Mouse (Mus musculus) adrenal gland, postnatal 36 days (tissue): Measurements from ENCODE around the gene Prpf4. TPM values are rescaled to one million over a fixed set of nuclear protein-coding genes. Genes with fewer than 3 reads are reported as not detected.

Experiments
- DNase-seq, 2 experiments: peaks; one replicate each; pipeline ENCODE4 v3.0.0; 2021; ENCODE audit warnings: mixed read lengths in 1 of 2
- long read RNA-seq, 2 experiments: library from polyadenylated mRNA; stranded (forward); transcript quantifications; one replicate each; pipeline ENCODE4 v2.0.0; 2021; ENCODE audit warnings: borderline sequencing depth in 2 of 2
- total RNA-seq, 2 experiments: library from RNA; stranded (reverse); gene quantifications; 2 replicates each; pipeline ENCODE4 v1.2.3; 2021

Prpf4 gene
- total RNA-seq = 10 to 100 TPM; 25.3 to 27.4 TPM
- long read RNA-seq, experiment 1, full-length matches to known transcripts = 27 of 42 reads
- long read RNA-seq, experiment 1, partial matches to known transcripts = 10 of 42 reads
- long read RNA-seq, experiment 1, other reads (novel, unspliced or antisense) = 5 of 42 reads
- long read RNA-seq, experiment 2, full-length matches to known transcripts = 7 of 10 reads
- long read RNA-seq, experiment 2, partial matches to known transcripts = 1 of 10 reads
- long read RNA-seq, experiment 2, other reads (novel, unspliced or antisense) = 2 of 10 reads

DNA sequence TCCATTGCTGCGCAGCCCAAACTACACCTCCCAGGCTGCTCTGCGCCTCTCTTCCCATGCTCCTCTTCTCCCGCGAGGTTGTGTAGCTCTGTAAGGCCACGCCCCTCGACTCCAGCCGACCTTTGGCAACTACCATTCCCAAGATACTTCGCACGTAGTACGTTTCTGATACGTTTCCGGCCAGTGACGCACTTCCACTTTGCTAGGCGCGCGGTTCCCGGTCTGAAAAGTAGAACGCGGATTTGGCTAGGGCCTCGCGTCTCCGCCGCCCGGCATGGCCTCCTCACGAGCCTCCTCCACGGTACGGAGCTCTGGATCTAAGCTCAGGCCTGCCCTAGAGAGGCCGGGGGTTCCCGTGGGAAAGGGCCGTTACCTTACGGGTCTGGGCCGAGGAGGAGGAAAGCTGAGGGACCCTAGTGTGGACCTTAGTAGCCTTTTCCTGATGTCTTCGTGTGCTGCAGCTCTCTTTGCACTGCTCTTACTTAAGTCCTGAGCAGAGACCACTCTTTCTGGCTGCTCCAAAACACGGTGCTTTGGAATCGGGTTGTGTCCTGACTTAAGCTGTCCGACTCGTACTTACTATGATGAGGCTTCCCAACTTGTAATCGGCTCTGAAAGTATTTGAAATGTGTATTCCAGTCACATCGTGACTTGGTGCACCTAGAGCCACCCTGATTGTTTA lies at the start of gene Prpf4, which contains the start of gene Cdc26:
TSS of gene Prpf4 (plus strand) at position 197 of the 682 bp plus-strand sequence.
TSS of gene Cdc26 (minus strand) at position 42 of the 682 bp plus-strand sequence.
- peak; percentile 96 to 97 for DNase-seq

DNA sequence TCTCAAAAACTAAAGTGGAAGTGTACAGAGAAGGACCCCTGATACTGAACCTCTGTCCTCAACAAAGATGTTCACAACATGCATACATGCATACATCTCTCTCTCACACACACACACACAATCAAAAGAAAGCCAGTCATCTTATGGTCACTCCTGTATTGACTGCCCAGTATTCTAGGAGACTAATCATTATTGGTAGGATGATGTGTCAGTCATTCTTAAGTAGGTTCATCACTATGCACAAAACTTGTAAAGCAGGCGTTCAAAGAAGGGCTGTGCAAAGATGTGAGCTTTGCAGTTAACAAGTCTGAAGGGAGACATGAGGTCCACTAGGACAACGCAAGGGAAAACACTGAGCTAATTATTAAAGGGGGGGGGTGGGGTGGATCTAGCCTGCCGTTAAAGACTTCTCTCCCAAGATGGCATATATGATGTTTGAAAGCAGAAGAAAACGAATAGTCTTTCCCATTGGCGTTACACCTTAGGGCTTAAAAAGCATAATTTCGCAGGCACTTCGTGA lies 49.3 kb upstream of the Prpf4 start:
- no peak for DNase-seq

DNA sequence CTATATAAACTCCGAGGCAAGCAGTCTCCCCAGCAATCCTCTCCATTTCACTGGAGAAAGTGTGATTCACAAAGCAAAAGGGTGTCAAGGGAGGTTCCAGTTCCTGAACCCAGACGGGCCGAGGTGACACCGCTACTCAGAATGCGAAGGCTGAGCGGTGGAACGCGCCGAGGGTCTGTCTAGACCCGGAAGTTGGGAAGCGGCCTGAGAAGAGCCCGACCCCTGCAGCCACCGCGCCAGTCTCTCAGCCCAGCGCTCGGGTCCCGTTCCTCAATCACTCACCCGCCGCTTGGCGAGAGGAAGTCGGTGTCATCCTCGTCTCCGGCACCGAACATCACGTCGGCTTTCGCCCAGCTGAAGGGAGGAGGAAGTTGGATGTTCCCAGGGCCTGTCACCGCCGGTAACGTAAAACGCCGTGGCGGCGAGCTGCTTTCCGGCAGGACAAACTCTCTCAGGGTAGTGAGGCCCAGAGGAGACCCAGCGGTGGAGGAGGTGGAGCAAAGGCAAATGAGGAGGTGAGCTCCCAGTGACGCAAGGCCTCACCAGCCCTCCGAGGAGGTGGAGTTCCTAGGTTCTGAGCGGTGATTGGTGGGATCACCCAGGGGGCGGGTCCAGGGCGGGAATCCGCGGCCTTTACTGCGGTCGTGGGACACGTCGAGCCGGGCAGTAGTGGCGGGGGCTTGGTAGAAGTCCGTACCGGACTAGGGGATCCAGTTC lies 48.4 kb upstream of the Prpf4 start, which contains the start of the genes Fkbp15 and Slc31a1:
TSS of gene Fkbp15 (minus strand) at position 461 of the 717 bp plus-strand sequence.
TSS of gene Slc31a1 (plus strand) at position 640 of the 717 bp plus-strand sequence.
- peak; percentile 96 for DNase-seq

DNA sequence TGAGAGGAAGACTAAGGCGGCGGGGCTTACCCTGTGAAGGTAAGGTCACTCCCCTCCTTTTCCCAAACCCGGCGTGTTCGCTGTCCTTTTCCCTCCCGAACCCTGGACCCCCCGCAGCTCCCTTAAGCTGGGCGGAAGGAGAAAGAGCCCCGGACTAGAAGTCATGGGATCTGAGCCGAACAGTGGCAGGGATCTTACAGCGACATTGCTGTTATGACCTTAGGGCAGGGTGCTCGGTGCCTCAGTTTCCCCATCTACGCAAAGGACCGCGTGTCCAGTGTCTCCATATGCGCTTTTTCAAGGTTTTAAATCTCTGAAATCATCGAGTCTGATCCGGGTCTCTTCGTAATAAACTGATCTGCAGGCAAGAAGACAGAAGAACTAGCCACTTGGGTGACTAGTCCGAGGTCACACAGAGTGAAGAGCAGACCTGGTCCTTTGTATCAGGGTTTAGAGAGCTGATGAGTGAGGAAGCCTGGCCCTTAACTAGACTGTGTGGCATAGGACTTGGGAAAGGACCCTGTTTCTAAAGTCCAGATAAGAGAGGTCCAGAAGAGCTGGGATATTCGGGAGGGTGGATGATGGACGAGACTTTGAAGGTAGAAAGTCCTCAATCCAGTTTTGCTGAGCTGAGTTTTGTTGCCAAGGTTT lies 47.7 kb upstream of the Prpf4 start:
- DNase-seq = no peak

DNA sequence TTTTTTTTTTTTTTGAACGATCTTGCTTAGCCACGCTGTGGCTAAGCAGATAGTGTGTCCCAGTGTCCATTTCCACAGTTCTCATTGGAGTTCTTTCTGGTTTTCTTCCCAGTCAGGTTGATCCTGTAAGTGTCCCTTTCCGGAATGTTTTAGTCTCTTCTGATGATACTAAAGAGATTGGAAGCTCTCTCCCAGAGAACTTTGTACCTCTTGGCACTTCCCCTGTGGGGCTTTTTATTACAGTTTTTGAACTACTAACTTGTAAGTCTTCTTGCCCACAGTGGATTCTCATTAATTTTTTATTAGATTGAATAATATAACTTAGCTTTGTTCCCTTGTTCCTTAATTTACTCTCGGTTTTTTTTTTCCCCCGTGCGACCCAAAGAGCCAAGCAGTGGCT lies 47.0 kb upstream of the Prpf4 start:
- no peak for DNase-seq

DNA sequence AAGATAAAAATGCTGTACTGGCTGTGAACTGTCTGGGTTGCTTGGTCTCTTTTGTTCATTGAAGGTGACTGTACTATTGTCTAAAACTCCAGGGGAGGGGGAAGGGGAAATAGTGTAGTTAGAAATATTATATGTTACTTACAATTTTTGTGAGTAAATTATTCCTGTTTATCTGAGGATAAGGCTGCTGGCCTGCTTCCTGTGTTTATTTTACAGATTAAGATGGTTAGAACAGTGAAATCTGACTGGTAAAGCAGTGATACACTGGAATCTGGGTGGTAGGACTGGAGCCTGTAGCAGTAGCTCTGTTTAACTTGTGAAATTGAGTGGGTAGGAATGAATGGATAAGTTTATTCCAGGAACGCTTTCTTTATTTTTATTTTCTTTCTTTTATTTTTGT lies 46.6 kb upstream of the Prpf4 start:
- no peak for DNase-seq

DNA sequence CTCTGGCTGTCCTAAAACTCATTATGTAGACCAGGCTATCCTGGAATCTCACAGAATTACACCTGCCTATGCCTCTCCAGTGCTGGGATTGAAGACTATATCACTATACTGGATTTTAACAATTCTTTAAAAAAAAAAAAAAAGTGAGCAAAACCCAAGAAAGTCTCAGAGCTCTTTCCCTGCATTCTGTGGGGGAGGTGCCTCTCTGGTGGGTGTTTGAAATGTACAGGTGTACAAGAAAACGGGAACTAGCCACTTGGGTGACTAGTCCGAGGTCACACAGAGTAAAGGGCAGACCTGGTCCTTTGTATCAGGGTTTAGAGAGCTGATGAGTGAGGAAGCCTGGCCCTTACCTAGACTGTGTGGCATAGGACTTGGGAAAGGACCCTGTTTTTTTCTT lies 46.2 kb upstream of the Prpf4 start:
- no peak for DNase-seq

DNA sequence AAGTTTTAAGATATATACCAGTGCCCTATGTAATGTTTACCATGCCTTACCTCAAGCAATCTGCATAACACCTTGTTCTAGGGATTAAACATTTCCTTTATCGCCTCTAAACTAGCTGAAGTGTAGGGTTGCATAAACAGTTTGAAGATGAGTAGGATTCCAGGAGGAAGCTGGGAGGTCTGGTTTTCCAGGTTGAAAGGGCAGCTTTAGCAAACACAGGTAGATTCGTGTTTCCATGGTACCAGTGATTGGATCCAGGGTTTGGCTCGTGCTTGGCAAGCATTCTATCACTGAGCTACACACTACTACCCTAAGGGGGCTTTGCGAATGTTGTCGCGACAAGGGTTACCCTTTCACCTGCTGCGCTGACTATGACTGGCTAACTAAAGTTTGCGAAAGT lies 44.3 kb upstream of the Prpf4 start:
- DNase-seq = no peak

DNA sequence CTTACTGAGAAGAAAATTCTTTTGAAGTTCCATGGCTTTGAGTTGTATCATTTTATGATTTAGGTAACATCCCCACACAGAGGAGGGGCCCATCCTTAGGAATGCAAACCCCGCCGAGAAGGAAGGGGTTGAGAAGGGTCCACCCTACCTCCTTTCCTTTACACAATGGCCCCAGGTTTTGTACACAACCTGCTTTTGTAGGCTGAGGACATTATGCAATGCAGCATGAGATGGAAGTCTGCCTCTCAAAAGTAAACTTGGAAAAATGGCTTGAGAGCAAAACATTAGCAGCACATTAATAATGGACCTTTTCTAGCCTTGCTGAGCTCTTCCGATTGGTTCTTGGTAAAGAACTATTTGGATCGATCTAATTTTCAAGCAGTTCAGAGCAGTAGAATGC lies 42.3 kb upstream of the Prpf4 start:
- no peak for DNase-seq

DNA sequence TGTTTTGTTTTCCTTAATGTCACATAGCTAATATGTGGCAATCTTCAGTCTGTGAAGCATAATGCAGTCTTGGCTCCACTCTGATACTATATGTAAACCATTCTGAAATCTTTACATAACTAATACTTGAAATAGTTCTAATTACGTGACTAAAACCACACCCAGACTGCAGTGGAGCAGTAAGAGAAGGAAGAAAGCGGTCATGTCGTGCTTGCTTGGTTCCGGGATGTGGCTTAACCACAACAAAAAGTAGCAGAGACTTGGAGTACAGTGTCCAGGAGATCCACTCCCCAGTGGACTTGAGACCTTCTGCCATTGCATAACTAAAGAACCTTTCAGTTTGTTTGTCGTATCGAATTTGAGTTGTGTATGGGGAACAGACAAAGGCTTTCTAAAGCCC lies 41.0 kb upstream of the Prpf4 start:
- no peak for DNase-seq

DNA sequence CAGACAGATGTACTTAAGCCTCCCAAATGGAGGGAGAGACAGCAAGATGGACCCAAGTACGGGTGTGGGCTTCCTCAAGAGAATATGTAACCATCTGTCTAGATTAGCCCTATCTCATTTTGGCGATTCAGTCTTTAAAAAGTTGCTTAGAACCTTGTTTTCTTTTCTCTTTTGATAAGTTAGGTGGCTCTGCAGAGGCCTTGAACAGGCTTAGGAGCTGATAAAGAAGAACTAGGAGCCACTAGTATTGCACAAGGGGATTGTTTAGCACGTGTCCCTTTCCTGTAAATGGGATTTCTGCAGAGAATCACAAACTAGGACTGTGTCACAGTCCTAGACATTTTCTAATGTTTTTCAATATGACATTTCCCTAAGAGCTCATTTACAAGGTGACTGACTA lies 39.5 kb upstream of the Prpf4 start:
- DNase-seq = no peak

DNA sequence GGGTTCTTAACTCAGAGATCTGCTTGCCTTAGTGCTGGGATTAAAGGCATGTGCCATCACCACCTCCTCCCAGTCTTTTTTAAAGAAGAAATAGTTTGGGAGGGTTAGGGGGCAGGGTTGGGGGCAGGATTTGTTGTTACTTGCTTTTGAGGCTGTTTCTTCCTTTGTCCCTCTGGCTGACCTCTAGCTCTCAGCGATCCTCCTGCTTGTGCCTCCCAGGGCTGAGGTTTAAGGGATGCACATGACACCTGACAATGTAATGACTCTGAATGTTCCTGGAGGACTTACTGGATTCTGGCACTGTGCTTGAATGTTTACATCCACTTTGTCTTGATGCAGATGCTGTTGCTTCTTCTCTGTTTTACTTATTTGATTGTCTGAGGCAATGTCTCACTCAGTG lies 36.2 kb upstream of the Prpf4 start:
- DNase-seq = no peak

DNA sequence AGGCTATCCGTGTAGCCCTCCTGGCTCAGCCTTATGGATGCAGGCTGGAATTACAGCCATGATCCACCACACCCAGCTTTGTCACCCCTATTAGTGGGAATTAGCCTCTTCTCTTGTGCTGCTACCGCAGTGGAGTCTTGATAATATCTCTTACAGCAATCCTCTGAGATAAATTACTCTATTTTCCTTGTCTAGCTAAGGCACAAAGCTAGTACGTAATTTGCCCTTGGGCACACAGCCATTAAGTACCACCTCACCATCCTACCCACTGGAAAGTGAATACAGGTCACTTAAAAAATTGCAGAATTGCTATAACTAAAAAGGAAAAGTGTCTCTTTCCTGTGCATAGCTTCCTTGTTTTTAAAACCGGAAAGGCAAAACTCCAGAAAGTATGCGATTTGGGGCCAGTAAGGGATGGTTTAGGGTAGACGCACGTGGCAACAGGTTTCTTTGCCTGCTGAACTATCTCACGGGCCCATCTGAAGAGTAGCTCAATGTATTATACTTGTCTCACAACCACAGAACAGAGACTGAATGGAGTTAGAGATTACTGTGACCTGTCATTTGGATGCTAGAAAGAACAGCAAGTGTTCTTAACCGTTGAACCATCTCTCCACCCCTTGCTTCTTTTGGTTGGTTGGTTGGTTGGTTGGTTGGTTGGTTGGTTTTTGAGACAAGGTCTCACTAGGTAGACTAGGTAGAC lies 35.6 kb upstream of the Prpf4 start:
- peak; percentile 22 to 33 for DNase-seq

DNA sequence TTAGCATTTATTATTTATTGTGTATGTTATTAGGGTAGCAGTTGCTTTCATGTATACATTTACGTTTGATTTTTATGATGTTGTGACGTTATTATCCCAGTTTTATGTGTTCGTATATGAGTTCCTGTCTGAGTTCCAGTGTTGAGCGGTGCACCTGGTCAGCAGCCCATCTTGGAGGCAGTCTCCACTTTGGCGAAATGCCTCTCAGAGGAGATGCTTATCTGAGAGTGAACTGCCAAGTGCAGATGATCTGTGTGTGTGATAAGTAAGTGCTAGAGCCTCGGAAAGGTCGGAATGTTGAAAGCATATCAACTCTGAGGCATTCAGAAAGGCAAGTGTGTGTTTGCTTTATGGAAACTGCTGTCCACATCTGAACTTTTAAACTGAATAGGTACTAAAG lies 34.9 kb upstream of the Prpf4 start:
- no peak for DNase-seq

DNA sequence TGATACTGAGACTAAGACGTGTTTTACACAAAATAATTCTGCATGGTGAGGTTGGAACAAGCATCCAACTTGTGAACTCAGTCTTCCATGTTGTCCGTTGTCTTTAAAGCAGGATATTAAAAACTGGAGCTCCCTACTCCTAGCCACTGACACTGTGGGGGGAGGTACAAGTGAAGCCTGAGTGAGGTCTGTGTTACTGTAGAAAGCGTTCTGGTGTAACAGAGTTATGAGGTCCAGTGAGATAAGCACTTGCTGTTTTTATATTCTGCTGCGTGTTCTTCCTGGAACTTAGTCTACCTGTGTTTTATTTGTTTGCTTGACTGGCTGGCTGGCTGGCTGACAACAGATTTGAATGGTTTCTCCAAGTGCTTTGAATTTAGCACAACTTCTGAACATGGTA lies 34.3 kb upstream of the Prpf4 start:
- no peak for DNase-seq

DNA sequence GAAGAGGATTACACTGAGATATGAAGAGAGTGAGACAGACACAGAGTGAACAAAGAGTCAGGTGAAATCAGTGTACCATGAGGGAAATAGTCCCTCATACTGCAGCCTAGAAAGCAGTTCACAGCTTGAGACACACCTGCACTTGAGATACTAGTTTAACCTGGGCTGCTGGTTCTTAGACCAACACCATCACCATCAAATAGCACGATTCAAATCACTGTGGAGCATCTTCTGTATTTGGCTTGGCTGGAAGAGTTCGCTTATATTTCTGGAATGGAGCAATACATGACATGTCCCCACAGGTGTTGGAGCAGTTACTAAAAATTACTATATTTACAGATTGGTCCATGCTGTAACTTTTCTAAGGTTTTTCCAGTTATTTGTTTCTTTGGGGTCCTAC lies 32.5 kb upstream of the Prpf4 start:
- DNase-seq = no peak

DNA sequence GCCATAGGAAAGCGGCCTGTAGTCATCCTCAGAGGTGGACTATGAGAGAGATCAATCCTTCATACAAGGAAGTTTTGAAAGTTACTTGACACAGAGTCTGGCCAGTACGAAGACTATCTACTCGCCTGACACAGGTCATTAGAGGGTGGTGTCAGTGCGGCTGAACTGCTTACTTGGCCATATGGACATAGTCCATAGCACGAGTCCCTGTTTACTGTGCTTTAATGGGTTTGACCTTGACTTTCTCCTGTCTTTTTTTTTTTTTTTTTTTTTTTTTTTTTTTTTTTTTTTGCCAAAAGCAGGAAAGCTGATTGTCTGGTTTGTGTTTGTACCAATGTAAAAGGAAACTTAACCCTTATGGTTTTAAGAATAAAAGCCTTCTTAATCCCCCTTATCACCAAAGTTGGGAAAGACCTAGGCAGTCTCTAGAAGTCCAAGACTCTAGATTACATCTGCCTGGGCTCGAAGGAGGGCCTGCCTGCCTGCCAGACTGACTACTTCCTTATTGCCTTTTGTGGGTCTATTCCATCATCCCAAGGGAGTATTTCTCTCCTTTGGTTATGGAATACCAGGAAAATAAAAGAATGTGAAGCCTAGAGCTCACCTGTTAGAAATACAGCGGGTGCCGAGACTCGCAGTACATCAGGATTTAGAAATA lies 28.7 kb upstream of the Prpf4 start:
- no peak for DNase-seq

DNA sequence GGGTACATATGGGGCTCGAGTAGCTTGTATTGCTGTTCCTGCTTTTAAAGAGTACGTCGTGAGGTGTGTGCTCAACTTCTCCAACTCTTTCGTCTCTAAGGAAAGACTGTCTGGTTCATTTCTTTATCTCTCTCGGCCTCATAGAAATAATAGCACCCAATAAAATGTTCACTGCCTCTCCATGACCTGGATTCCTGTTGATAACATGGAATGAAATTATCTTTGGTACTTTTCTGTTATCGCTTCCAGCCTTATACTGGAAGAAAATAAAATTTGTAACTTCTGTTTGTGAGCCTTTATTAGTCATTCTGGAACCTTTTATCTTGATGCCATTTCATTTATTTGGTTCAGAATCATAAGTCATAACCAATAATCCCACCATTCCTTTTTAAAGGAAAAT lies 25.4 kb upstream of the Prpf4 start:
- no peak for DNase-seq

DNA sequence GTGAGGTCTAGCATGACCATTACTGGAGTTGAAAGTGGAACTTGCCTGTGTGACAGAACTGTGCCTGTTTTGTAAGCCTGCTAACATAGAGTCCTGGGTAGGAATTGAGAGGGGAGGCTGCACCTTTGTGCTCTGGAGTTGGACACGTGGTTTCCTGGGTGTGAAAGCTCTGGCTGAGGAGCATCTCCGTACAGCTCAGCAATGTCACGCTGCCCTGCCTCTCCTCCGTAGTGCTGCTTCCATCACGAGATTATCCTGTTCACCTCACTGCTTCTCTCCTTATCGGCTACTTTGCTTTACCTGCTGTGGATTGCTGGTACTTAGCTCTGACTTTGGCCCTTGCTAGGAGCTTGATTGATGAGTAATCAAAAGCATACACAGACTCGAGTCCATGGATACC lies 24.8 kb upstream of the Prpf4 start:
- DNase-seq = no peak

DNA sequence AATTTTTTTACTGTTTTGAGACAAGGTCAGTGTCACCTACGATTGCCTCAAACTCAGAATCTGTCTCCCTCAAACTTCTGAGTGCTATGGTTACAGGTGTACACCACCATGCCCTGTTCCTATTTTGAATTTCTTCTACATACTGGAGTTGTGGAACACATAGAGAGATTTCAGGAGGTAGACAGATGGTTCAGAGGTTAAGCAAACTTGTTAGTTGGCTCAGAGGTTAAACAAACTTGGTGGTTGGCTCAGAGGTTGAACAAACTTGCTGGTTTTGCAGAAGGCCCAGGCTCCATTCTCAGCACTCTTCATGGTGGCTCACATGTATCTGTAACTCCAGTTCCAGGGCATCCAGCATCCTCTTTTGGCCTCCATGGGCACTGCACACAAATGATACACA lies 24.4 kb upstream of the Prpf4 start:
- DNase-seq = no peak

DNA sequence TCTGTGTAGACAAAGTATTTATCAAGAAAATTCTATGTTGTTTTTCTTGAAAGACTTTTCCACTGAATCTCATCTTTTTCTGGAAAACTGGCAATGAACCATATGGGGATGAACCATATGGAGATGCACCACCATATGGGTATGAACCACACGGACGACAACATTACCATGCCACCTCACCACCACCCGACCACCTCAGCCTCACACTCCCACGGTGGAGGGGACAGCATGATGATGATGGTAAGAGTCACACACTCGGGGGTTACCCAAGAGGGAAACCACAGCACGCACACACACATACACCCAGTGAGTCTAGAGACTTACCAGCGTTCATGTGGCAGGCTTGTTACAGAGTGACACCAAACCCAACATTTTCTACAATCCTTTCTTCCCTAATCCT lies 23.2 kb upstream of the Prpf4 start:
- DNase-seq = no peak
